Mouse (Mus musculus): ENCODE measurements around the gene E130309D02Rik. TPM values are rescaled to one million over a fixed set of nuclear protein-coding genes. Genes with fewer than 3 reads are reported as not detected.

The E130309D02Rik gene
- polyA plus RNA-seq, 1 experiment = 24.9 TPM

- TF ChIP-seq CTCF (IDR thresholded peaks at IDR 0.05; ENCODE audit: extremely low read depth, insufficient read depth, insufficient read length, insufficient replicate concordance) (no peak), POLR2A (IDR thresholded peaks at IDR 0.05; ENCODE audit: low read depth, low read length) (no peak)
- H3K4me1 ChIP-seq (ENCODE audit: control insufficient read depth, insufficient read depth, insufficient read length) = no peaks in the 10 kb centered on the region; the same call in 1 of the 2 replicates
- H3K27me3 ChIP-seq (ENCODE audit: control insufficient read depth, insufficient read depth, low read length) = peaks cover 3% of the 10 kb centered on the region; the same call in 1 of the 2 replicates
- 37% methylated on average over 17 of the region's 17 CpGs for WGBS
- no peak within 1 kb of the TSS for H3K27ac ChIP-seq (ENCODE audit: insufficient read depth, low read length)
- no peak within 1 kb of the TSS for H3K4me3 ChIP-seq (ENCODE audit: extremely low read depth, insufficient read depth, insufficient read length)
- no peaks in the 10 kb centered on the region for H3K36me3 ChIP-seq (ENCODE audit: control insufficient read depth, insufficient read depth, low read length)
- no peak for DNase-seq (ENCODE audit: low read depth in 1 of 2, low spot score in 2 of 2)
Measured at GRCm38 (mm10) chr5:143356686-143357388, 41.7 kb upstream of the E130309D02Rik start, which contains the start of gene Grid2ip. Grid2ip (plus strand) TSS chr5:143357338.

- 32% methylated on average over 5 of the region's 5 CpGs for WGBS
- no peaks in the 10 kb centered on the region for H3K36me3 ChIP-seq (ENCODE audit: control insufficient read depth, insufficient read depth, low read length)
- no peak overlapping the region for H3K27ac ChIP-seq (ENCODE audit: insufficient read depth, low read length)
- no peak for TF ChIP-seq POLR2A (IDR thresholded peaks at IDR 0.05; ENCODE audit: low read depth, low read length)
- no peak for TF ChIP-seq CTCF (IDR thresholded peaks at IDR 0.05; ENCODE audit: extremely low read depth, insufficient read depth, insufficient read length, insufficient replicate concordance)
- DNase-seq (ENCODE audit: low read depth in 1 of 2, low spot score in 2 of 2) = no peak
- H3K27me3 ChIP-seq (ENCODE audit: control insufficient read depth, insufficient read depth, low read length) = peaks cover 3% of the 10 kb centered on the region; the same call in 1 of the 2 replicates
- no peaks in the 10 kb centered on the region; the same call in 1 of the 2 replicates for H3K4me1 ChIP-seq (ENCODE audit: control insufficient read depth, insufficient read depth, insufficient read length)
- no peak overlapping the region for H3K4me3 ChIP-seq (ENCODE audit: extremely low read depth, insufficient read depth, insufficient read length)
Measured at GRCm38 (mm10) chr5:143356017-143356416, 40.9 kb upstream of the E130309D02Rik start.

GRCm38 (mm10) chr5:143346367-143346766 lies 31.2 kb upstream of the E130309D02Rik start:
- Histone ChIP-seq H3K27me3 (ENCODE audit: control insufficient read depth, insufficient read depth, low read length) (no peaks in the 10 kb centered on the region), H3K27ac (ENCODE audit: insufficient read depth, low read length) (no peak overlapping the region), H3K36me3 (ENCODE audit: control insufficient read depth, insufficient read depth, low read length) (no peaks in the 10 kb centered on the region), H3K4me3 (ENCODE audit: extremely low read depth, insufficient read depth, insufficient read length) (no peak overlapping the region), H3K4me1 (ENCODE audit: control insufficient read depth, insufficient read depth, insufficient read length) (no peaks in the 10 kb centered on the region)
- WGBS = 80% methylated on average over 8 of the region's 8 CpGs
- no peak for TF ChIP-seq POLR2A (IDR thresholded peaks at IDR 0.05; ENCODE audit: low read depth, low read length)
- TF ChIP-seq CTCF (IDR thresholded peaks at IDR 0.05; ENCODE audit: extremely low read depth, insufficient read depth, insufficient read length, insufficient replicate concordance) = no peak
- DNase-seq (ENCODE audit: low read depth in 1 of 2, low spot score in 2 of 2) = no peak

GRCm38 (mm10) chr5:143339603-143340002 lies 24.4 kb upstream of the E130309D02Rik start:
- H3K27me3 ChIP-seq (ENCODE audit: control insufficient read depth, insufficient read depth, low read length) = no peaks in the 10 kb centered on the region
- no peaks in the 10 kb centered on the region for H3K36me3 ChIP-seq (ENCODE audit: control insufficient read depth, insufficient read depth, low read length)
- WGBS = 47% methylated on average over 6 of the region's 6 CpGs
- 0 out of 2 replicates have a peak, but pooled peaks cover 2% of the 10 kb centered on the region for H3K4me1 ChIP-seq (ENCODE audit: control insufficient read depth, insufficient read depth, insufficient read length)
- no peak overlapping the region for H3K4me3 ChIP-seq (ENCODE audit: extremely low read depth, insufficient read depth, insufficient read length)
- no peak for DNase-seq (ENCODE audit: low read depth in 1 of 2, low spot score in 2 of 2)
- H3K27ac ChIP-seq (ENCODE audit: insufficient read depth, low read length) = no peak overlapping the region
- TF ChIP-seq CTCF (IDR thresholded peaks at IDR 0.05; ENCODE audit: extremely low read depth, insufficient read depth, insufficient read length, insufficient replicate concordance) = no peak
- TF ChIP-seq POLR2A (IDR thresholded peaks at IDR 0.05; ENCODE audit: low read depth, low read length) = no peak

- Histone ChIP-seq H3K27ac (ENCODE audit: insufficient read depth, low read length) (no peak overlapping the region), H3K36me3 (ENCODE audit: control insufficient read depth, insufficient read depth, low read length) (no peaks in the 10 kb centered on the region), H3K27me3 (ENCODE audit: control insufficient read depth, insufficient read depth, low read length) (no peaks in the 10 kb centered on the region), H3K4me1 (ENCODE audit: control insufficient read depth, insufficient read depth, insufficient read length) (0 out of 2 replicates have a peak, but pooled peaks cover 4% of the 10 kb centered on the region), H3K4me3 (ENCODE audit: extremely low read depth, insufficient read depth, insufficient read length) (no peak overlapping the region)
- no peak for TF ChIP-seq CTCF (IDR thresholded peaks at IDR 0.05; ENCODE audit: extremely low read depth, insufficient read depth, insufficient read length, insufficient replicate concordance)
- TF ChIP-seq POLR2A (IDR thresholded peaks at IDR 0.05; ENCODE audit: low read depth, low read length) = no peak
- WGBS = 69% methylated on average over 6 of the region's 6 CpGs
- DNase-seq (ENCODE audit: low read depth in 1 of 2, low spot score in 2 of 2) = no peak
Measured at GRCm38 (mm10) chr5:143336559-143336958, 21.4 kb upstream of the E130309D02Rik start.

GRCm38 (mm10) chr5:143335089-143335460 lies 19.9 kb upstream of the E130309D02Rik start:
- DNase-seq (ENCODE audit: low read depth in 1 of 2, low spot score in 2 of 2) = no peak
- Histone ChIP-seq H3K27ac (ENCODE audit: insufficient read depth, low read length) (no peak overlapping the region), H3K4me1 (ENCODE audit: control insufficient read depth, insufficient read depth, insufficient read length) (0 out of 2 replicates have a peak, but pooled peaks cover 4% of the 10 kb centered on the region), H3K4me3 (ENCODE audit: extremely low read depth, insufficient read depth, insufficient read length) (no peak overlapping the region), H3K27me3 (ENCODE audit: control insufficient read depth, insufficient read depth, low read length) (no peaks in the 10 kb centered on the region), H3K36me3 (ENCODE audit: control insufficient read depth, insufficient read depth, low read length) (no peaks in the 10 kb centered on the region)
- 73% methylated on average over 7 of the region's 7 CpGs for WGBS
- no peak for TF ChIP-seq CTCF (IDR thresholded peaks at IDR 0.05; ENCODE audit: extremely low read depth, insufficient read depth, insufficient read length, insufficient replicate concordance)
- no peak for TF ChIP-seq POLR2A (IDR thresholded peaks at IDR 0.05; ENCODE audit: low read depth, low read length)

Data from spleen, adult 2 months (tissue).